Mouse (Mus musculus): Measurements from ENCODE around the gene Nup214.

DNA sequence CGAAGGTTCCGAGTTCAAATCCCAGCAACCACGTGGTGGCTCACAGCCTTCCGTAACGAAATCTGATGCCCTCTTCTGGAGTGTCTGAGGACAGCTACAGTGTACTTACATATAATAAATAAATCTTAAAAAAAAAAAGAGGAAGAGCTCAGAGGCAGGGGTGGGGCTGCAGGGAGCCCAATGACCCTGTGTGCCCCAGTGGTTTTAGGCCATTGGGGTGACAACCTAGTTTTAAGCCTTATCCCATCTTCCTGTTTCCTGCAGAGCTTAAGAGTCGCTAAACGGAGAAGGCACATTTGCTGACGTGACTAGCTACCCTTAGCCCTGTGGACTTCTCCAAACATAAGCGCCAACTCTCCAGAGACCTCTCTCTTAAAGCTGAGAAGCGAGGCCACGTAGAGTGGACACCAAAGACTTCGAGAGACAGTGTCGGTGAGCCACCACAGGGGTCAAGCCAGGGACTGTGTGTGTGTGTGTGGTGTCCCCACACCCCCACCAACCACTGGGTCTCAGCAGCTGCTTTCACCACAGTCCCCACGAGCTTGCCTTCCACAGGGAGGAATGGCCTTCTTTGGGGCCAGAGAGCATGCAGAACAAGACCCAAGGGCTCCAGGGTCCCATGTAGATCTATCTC is 107.2 kb downstream of the Nup214 start:
- TF ChIP-seq CTCF (IDR thresholded peaks at IDR 0.05; ENCODE audit: borderline replicate concordance, insufficient read depth, low read depth, low read length) (no peak), POLR2A (IDR thresholded peaks at IDR 0.05; ENCODE audit: borderline replicate concordance, insufficient read depth, low read length) (no peak)
